Mouse (Mus musculus): Measurements from ENCODE around the gene Klc4. TPM values are rescaled to one million over a fixed set of nuclear protein-coding genes. Genes with fewer than 3 reads are reported as not detected.

The Klc4 gene
- total RNA-seq, 1 experiment, result 17.8 TPM

- DNase-seq (ENCODE audit: low read depth, low spot score), result peak; percentile 86
- Histone ChIP-seq H3K27ac (ENCODE audit: insufficient read depth, low read depth, low read length, poor library complexity, severe bottlenecking) (peak within 1 kb of the TSS; percentile 33), H3K4me3 (ENCODE audit: insufficient read depth in 1 of 2, low read depth in 1 of 2, low read length in 2 of 2, poor library complexity in 1 of 2, severe bottlenecking in 1 of 2) (peak within 1 kb of the TSS; percentile 67 to 82), H3K9ac (ENCODE audit: insufficient read depth, low read depth, low read length, poor library complexity, severe bottlenecking) (peak within 1 kb of the TSS; percentile 63), H3K36me3 (ENCODE audit: control insufficient read depth, insufficient read depth, low read length, poor library complexity, severe bottlenecking) (peaks cover 27% of the 10 kb centered on the region; the same call in 1 of the 2 replicates), H3K9me3 (ENCODE audit: control insufficient read depth, insufficient read depth, low read depth, low read length) (no peaks in the 10 kb centered on the region), H3K4me1 (ENCODE audit: control insufficient read depth in 2 of 2, insufficient read depth in 2 of 2, low read length in 2 of 2, poor library complexity in 1 of 2) (peaks cover 10 to 15% of the 10 kb centered on the region in 2 experiments; a peak in 3 of 4 replicates)
- in situ Hi-C loops (cut with MboI; ENCODE audit: low sequenced_read_pairs in 2 of 2, unreplicated experiment in 2 of 2), result no loop called here
- TF ChIP-seq ZNF384 (IDR thresholded peaks at IDR 0.05; ENCODE audit: low read depth, low read length) (no peak), MAFK (IDR thresholded peaks at IDR 0.05; ENCODE audit: insufficient read depth, low read depth, low read length) (no peak), CHD2 (IDR thresholded peaks at IDR 0.05; ENCODE audit: low read depth, low read length) (no peak), ZC3H11A (IDR thresholded peaks at IDR 0.05; ENCODE audit: borderline replicate concordance, low read depth, low read length) (no peak), HCFC1 (IDR thresholded peaks at IDR 0.05; ENCODE audit: borderline replicate concordance, insufficient read depth, low read length) (no peak)
These were observed 4.6 kb upstream of the Klc4 start, which contains the start of gene Cul7 for GRCm38 (mm10) chr17:46650232-46651031. Gene Cul7 (plus strand): TSS chr17:46650337.

DNA sequence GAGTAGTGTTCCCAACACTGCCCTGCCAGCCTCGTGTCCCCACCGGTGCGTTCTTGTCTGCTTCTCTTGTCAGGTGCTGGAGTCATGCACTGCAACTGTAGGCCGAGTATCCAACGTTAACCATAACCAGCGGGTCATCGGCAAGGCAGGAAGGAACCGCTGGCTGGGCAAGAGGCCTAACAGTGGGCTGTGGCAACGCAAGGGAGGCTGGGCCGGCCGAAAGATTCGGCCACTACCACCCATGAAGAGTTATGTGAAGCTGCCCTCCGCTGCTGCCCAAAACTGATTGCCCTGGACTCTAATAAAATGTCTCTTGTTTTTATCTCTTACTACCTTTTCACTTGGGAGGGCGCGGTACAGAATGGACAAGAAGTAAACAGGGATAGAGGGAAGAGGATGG is 4.0 kb upstream of the Klc4 start:
- Histone ChIP-seq H3K9ac (ENCODE audit: insufficient read depth, low read depth, low read length, poor library complexity, severe bottlenecking) (peak overlapping the region; percentile 63; the same call in 1 of the 2 replicates), H3K9me3 (ENCODE audit: control insufficient read depth, insufficient read depth, low read depth, low read length) (no peaks in the 10 kb centered on the region), H3K4me3 (ENCODE audit: insufficient read depth in 1 of 2, low read depth in 1 of 2, low read length in 2 of 2, poor library complexity in 1 of 2, severe bottlenecking in 1 of 2) (peak overlapping the region; percentile 67 to 82), H3K36me3 (ENCODE audit: control insufficient read depth, insufficient read depth, low read length, poor library complexity, severe bottlenecking) (peaks cover 27% of the 10 kb centered on the region; the same call in 1 of the 2 replicates), H3K27ac (ENCODE audit: insufficient read depth, low read depth, low read length, poor library complexity, severe bottlenecking) (peak overlapping the region; percentile 33), H3K4me1 (ENCODE audit: control insufficient read depth in 2 of 2, insufficient read depth in 2 of 2, low read length in 2 of 2, poor library complexity in 1 of 2) (peaks cover 10 to 15% of the 10 kb centered on the region in 2 experiments; a peak in 3 of 4 replicates)
- no peak for DNase-seq (ENCODE audit: low read depth, low spot score)
- TF ChIP-seq ZC3H11A (IDR thresholded peaks at IDR 0.05; ENCODE audit: borderline replicate concordance, low read depth, low read length) (no peak), ZNF384 (IDR thresholded peaks at IDR 0.05; ENCODE audit: low read depth, low read length) (no peak), MAFK (IDR thresholded peaks at IDR 0.05; ENCODE audit: insufficient read depth, low read depth, low read length) (no peak), CHD2 (IDR thresholded peaks at IDR 0.05; ENCODE audit: low read depth, low read length) (no peak), HCFC1 (IDR thresholded peaks at IDR 0.05; ENCODE audit: borderline replicate concordance, insufficient read depth, low read length) (no peak)
- in situ Hi-C loops (cut with MboI; ENCODE audit: low sequenced_read_pairs in 2 of 2, unreplicated experiment in 2 of 2), result no loop called here

GRCm38 (mm10) chr17:46648436-46648835 is 2.6 kb upstream of the Klc4 start:
- DNase-seq (ENCODE audit: low read depth, low spot score), result no peak
- Histone ChIP-seq H3K4me3 (ENCODE audit: insufficient read depth in 1 of 2, low read depth in 1 of 2, low read length in 2 of 2, poor library complexity in 1 of 2, severe bottlenecking in 1 of 2) (no peak overlapping the region), H3K9ac (ENCODE audit: insufficient read depth, low read depth, low read length, poor library complexity, severe bottlenecking) (no peak overlapping the region), H3K36me3 (ENCODE audit: control insufficient read depth, insufficient read depth, low read length, poor library complexity, severe bottlenecking) (peaks cover 17% of the 10 kb centered on the region; the same call in 1 of the 2 replicates), H3K4me1 (ENCODE audit: control insufficient read depth in 2 of 2, insufficient read depth in 2 of 2, low read length in 2 of 2, poor library complexity in 1 of 2) (peaks cover 10 to 17% of the 10 kb centered on the region in 2 experiments; a peak in 3 of 4 replicates), H3K9me3 (ENCODE audit: control insufficient read depth, insufficient read depth, low read depth, low read length) (no peaks in the 10 kb centered on the region), H3K27ac (ENCODE audit: insufficient read depth, low read depth, low read length, poor library complexity, severe bottlenecking) (no peak overlapping the region)
- TF ChIP-seq ZNF384 (IDR thresholded peaks at IDR 0.05; ENCODE audit: low read depth, low read length), result no peak
- TF ChIP-seq HCFC1 (IDR thresholded peaks at IDR 0.05; ENCODE audit: borderline replicate concordance, insufficient read depth, low read length), result no peak
- no peak for TF ChIP-seq MAFK (IDR thresholded peaks at IDR 0.05; ENCODE audit: insufficient read depth, low read depth, low read length)
- in situ Hi-C loops (cut with MboI; ENCODE audit: low sequenced_read_pairs in 2 of 2, unreplicated experiment in 2 of 2), result no loop called here

DNA sequence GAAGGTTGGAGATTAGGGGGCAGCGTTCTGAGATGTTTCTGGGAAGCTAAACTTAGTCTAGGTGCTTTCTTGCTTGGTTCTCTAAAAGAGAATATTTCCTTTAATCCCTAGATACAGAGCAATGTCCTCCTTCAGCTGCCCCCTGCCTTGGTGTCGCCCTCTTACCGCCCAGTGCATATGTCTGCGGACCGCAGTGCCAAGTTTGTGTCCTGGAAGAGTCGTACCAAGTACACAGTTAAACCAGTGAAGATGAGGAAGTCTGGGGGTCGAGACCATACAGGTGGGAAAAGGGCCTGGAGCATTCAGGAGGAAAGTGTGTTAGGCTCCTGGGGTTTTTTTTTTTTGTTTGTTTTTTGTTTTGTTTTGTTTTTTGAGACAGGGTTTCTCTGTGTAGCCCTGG is 1.5 kb upstream of the Klc4 start:
- no peak overlapping the region for H3K27ac ChIP-seq (ENCODE audit: insufficient read depth, low read depth, low read length, poor library complexity, severe bottlenecking)
- in situ Hi-C loops (cut with MboI; ENCODE audit: low sequenced_read_pairs in 2 of 2, unreplicated experiment in 2 of 2), result no loop called here
- peaks cover 9 to 14% of the 10 kb centered on the region in 2 experiments; a peak in 3 of 4 replicates for H3K4me1 ChIP-seq (ENCODE audit: control insufficient read depth in 2 of 2, insufficient read depth in 2 of 2, low read length in 2 of 2, poor library complexity in 1 of 2)
- no peak overlapping the region; a peak in 1 of 4 replicates for H3K4me3 ChIP-seq (ENCODE audit: insufficient read depth in 1 of 2, low read depth in 1 of 2, low read length in 2 of 2, poor library complexity in 1 of 2, severe bottlenecking in 1 of 2)
- TF ChIP-seq MAFK (IDR thresholded peaks at IDR 0.05; ENCODE audit: insufficient read depth, low read depth, low read length) (no peak), HCFC1 (IDR thresholded peaks at IDR 0.05; ENCODE audit: borderline replicate concordance, insufficient read depth, low read length) (no peak), CHD2 (IDR thresholded peaks at IDR 0.05; ENCODE audit: low read depth, low read length) (no peak), ZC3H11A (IDR thresholded peaks at IDR 0.05; ENCODE audit: borderline replicate concordance, low read depth, low read length) (no peak), ZNF384 (IDR thresholded peaks at IDR 0.05; ENCODE audit: low read depth, low read length) (no peak)
- no peak overlapping the region for H3K9ac ChIP-seq (ENCODE audit: insufficient read depth, low read depth, low read length, poor library complexity, severe bottlenecking)
- no peak for DNase-seq (ENCODE audit: low read depth, low spot score)
- peaks cover 13% of the 10 kb centered on the region; the same call in 1 of the 2 replicates for H3K36me3 ChIP-seq (ENCODE audit: control insufficient read depth, insufficient read depth, low read length, poor library complexity, severe bottlenecking)
- no peaks in the 10 kb centered on the region for H3K9me3 ChIP-seq (ENCODE audit: control insufficient read depth, insufficient read depth, low read depth, low read length)

Data from ES-E14 (cell line).